Mouse (Mus musculus): Measurements from ENCODE around the gene Gm37240. TPM values are rescaled to one million over a fixed set of nuclear protein-coding genes. Genes with fewer than 3 reads are reported as not detected.
"Not testable (repeated sequence)": the region's sequence is repeated elsewhere in the genome, so short reads cannot be mapped to it uniquely, and the experiment has no call there.

The Gm37240 gene
- polyA plus RNA-seq, 1 experiment from 2014 or later: 12.7 TPM

GRCm38 (mm10) chr3:84654246-84654826, 1233.0 kb downstream of the Gm37240 start:
- peak overlapping the region; percentile 56 for H3K4me2 ChIP-seq
- peak; percentile 48; the same call in 1 of the 2 replicates for ATAC-seq (replicated peaks; ENCODE audit: insufficient number of reproducible peaks, insufficient read depth, low FRiP score, low read depth)
- no peaks in the 10 kb centered on the region for H3K36me3 ChIP-seq
- WGBS: 5% methylated on average over 12 of the region's 12 CpGs
- no peaks in the 10 kb centered on the region for H3K27me3 ChIP-seq
- peak overlapping the region; percentile 34 for H3K4me3 ChIP-seq
- peak overlapping the region; percentile 78 for H3K27ac ChIP-seq
- no peak overlapping the region for H3K9ac ChIP-seq
- H3K4me1 ChIP-seq (replicated peaks): peaks cover 39% of the 10 kb centered on the region
- no peaks in the 10 kb centered on the region for H3K9me3 ChIP-seq (replicated peaks)

- no peak; the same call in 1 of the 2 replicates for ATAC-seq (replicated peaks; ENCODE audit: insufficient number of reproducible peaks, insufficient read depth, low FRiP score, low read depth)
- 11% methylated on average over 13 of the region's 14 CpGs for WGBS
- Histone ChIP-seq H3K9ac (peak overlapping the region; percentile 21; the same call in 1 of the 2 replicates), H3K27me3 (no peaks in the 10 kb centered on the region), H3K4me2 (peak overlapping the region; percentile 56), H3K36me3 (no peaks in the 10 kb centered on the region), H3K27ac (peak overlapping the region; percentile 78), H3K9me3 (replicated peaks) (no peaks in the 10 kb centered on the region), H3K4me3 (peak overlapping the region; percentile 34), H3K4me1 (replicated peaks) (peaks cover 39% of the 10 kb centered on the region)
These were observed 1233.6 kb downstream of the Gm37240 start for GRCm38 (mm10) chr3:84653557-84654245.

- Histone ChIP-seq H3K36me3 (no peaks in the 10 kb centered on the region), H3K9ac (peak overlapping the region; percentile 21; the same call in 1 of the 2 replicates), H3K9me3 (replicated peaks) (no peaks in the 10 kb centered on the region), H3K4me3 (no peak overlapping the region), H3K27ac (peak overlapping the region; percentile 78), H3K4me2 (peak overlapping the region; percentile 56), H3K4me1 (replicated peaks) (peaks cover 39% of the 10 kb centered on the region), H3K27me3 (no peaks in the 10 kb centered on the region)
- 58% methylated on average over 12 of the region's 12 CpGs for WGBS
- ATAC-seq (replicated peaks; ENCODE audit: insufficient number of reproducible peaks, insufficient read depth, low FRiP score, low read depth): peak; percentile 75
These were observed 1234.4 kb downstream of the Gm37240 start for GRCm38 (mm10) chr3:84652643-84653556.

GRCm38 (mm10) chr3:84649578-84650327, 1237.6 kb downstream of the Gm37240 start:
- 80% methylated on average over 12 of the region's 12 CpGs for WGBS
- Histone ChIP-seq H3K27ac (no peak overlapping the region), H3K36me3 (no peaks in the 10 kb centered on the region), H3K4me2 (no peak overlapping the region), H3K4me1 (replicated peaks) (peaks cover 29% of the 10 kb centered on the region), H3K9me3 (replicated peaks) (no peaks in the 10 kb centered on the region), H3K9ac (no peak overlapping the region), H3K27me3 (no peaks in the 10 kb centered on the region), H3K4me3 (no peak overlapping the region)
- no peak for ATAC-seq (replicated peaks; ENCODE audit: insufficient number of reproducible peaks, insufficient read depth, low FRiP score, low read depth)

- ATAC-seq (replicated peaks; ENCODE audit: insufficient number of reproducible peaks, insufficient read depth, low FRiP score, low read depth); H3K4me3 ChIP-seq; H3K27me3 ChIP-seq; H3K4me2 ChIP-seq; H3K36me3 ChIP-seq; H3K9me3 ChIP-seq (replicated peaks); H3K9ac ChIP-seq: not testable (repeated sequence)
- peak overlapping the region; percentile 35; the same call in 1 of the 2 replicates for H3K27ac ChIP-seq
- WGBS: 73% methylated on average over 4 of the region's 4 CpGs
- H3K4me1 ChIP-seq (replicated peaks): peaks cover 12% of the 10 kb centered on the region
These were observed 1239.2 kb downstream of the Gm37240 start for GRCm38 (mm10) chr3:84648069-84648468.

- WGBS: 28% methylated on average over 4 of the region's 4 CpGs
- ATAC-seq (replicated peaks; ENCODE audit: insufficient number of reproducible peaks, insufficient read depth, low FRiP score, low read depth): 0 out of 2 replicates have a peak, but pooled peaks have one; percentile 40
- peak overlapping the region; percentile 35; the same call in 1 of the 2 replicates for H3K27ac ChIP-seq
These were observed 1239.7 kb downstream of the Gm37240 start for GRCm38 (mm10) chr3:84647616-84648015.

GRCm38 (mm10) chr3:84646331-84646845, 1240.9 kb downstream of the Gm37240 start:
- Histone ChIP-seq H3K4me3 (no peak overlapping the region), H3K27me3 (no peaks in the 10 kb centered on the region), H3K27ac (no peak overlapping the region), H3K9me3 (replicated peaks) (no peaks in the 10 kb centered on the region), H3K4me1 (replicated peaks) (0 out of 2 replicates have a peak, but pooled peaks cover 2% of the 10 kb centered on the region), H3K4me2 (no peak overlapping the region), H3K36me3 (no peaks in the 10 kb centered on the region), H3K9ac (no peak overlapping the region)
- WGBS: 79% methylated on average over 8 of the region's 8 CpGs
- ATAC-seq (replicated peaks; ENCODE audit: insufficient number of reproducible peaks, insufficient read depth, low FRiP score, low read depth): no peak

More at GRCm38 (mm10) chr3:84647616-84648015, 1239.7 kb downstream of the Gm37240 start:
- H3K4me3 ChIP-seq: no peak overlapping the region
- no peaks in the 10 kb centered on the region for H3K9me3 ChIP-seq (replicated peaks)
- H3K36me3 ChIP-seq: no peaks in the 10 kb centered on the region
- H3K4me2 ChIP-seq: no peak overlapping the region
- no peak overlapping the region for H3K9ac ChIP-seq
- H3K4me1 ChIP-seq (replicated peaks): peaks cover 8% of the 10 kb centered on the region
- H3K27me3 ChIP-seq: no peaks in the 10 kb centered on the region

- H3K4me3 ChIP-seq: no peak overlapping the region
- 92% methylated on average over 3 of the region's 3 CpGs for WGBS
- H3K27me3 ChIP-seq: no peaks in the 10 kb centered on the region
- H3K9ac ChIP-seq: no peak overlapping the region
- no peak for ATAC-seq (replicated peaks; ENCODE audit: insufficient number of reproducible peaks, insufficient read depth, low FRiP score, low read depth)
- H3K9me3 ChIP-seq (replicated peaks): no peaks in the 10 kb centered on the region
- no peak overlapping the region for H3K27ac ChIP-seq
- 0 out of 2 replicates have a peak, but pooled peaks cover 2% of the 10 kb centered on the region for H3K4me1 ChIP-seq (replicated peaks)
- no peak overlapping the region for H3K4me2 ChIP-seq
- H3K36me3 ChIP-seq: no peaks in the 10 kb centered on the region
These were observed 1241.4 kb downstream of the Gm37240 start for GRCm38 (mm10) chr3:84646007-84646290.

GRCm38 (mm10) chr3:84645156-84646006, 1241.9 kb downstream of the Gm37240 start:
- H3K4me2 ChIP-seq: no peak overlapping the region
- no peak overlapping the region for H3K27ac ChIP-seq
- no peak for ATAC-seq (replicated peaks; ENCODE audit: insufficient number of reproducible peaks, insufficient read depth, low FRiP score, low read depth)
- H3K9me3 ChIP-seq (replicated peaks): no peaks in the 10 kb centered on the region
- H3K9ac ChIP-seq: no peak overlapping the region
- H3K36me3 ChIP-seq: no peaks in the 10 kb centered on the region
- no peak overlapping the region for H3K4me3 ChIP-seq
- WGBS: 79% methylated on average over 9 of the region's 9 CpGs
- 0 out of 2 replicates have a peak, but pooled peaks cover 3% of the 10 kb centered on the region for H3K4me1 ChIP-seq (replicated peaks)
- H3K27me3 ChIP-seq: no peaks in the 10 kb centered on the region

GRCm38 (mm10) chr3:84642942-84643341, 1244.4 kb downstream of the Gm37240 start:
- Histone ChIP-seq H3K27me3 (no peaks in the 10 kb centered on the region), H3K4me3 (no peak overlapping the region), H3K36me3 (no peaks in the 10 kb centered on the region), H3K9ac (no peak overlapping the region), H3K9me3 (replicated peaks) (no peaks in the 10 kb centered on the region), H3K27ac (no peak overlapping the region), H3K4me2 (no peak overlapping the region), H3K4me1 (replicated peaks) (peaks cover 23% of the 10 kb centered on the region)
- ATAC-seq (replicated peaks; ENCODE audit: insufficient number of reproducible peaks, insufficient read depth, low FRiP score, low read depth): no peak
- WGBS: 56% methylated on average over 4 of the region's 4 CpGs

Data from heart, embryonic 15.5 days (tissue).